Mouse (Mus musculus): ENCODE measurements at regions not wholly inside any gene's neighbourhood (a gene's known extent, or its start where the extent isn't known, plus 50 kb on each side); places are given as distances from the start of the nearest gene placed in this dataset.

GRCm38 (mm10) chr9:117907895-117908424 is 132.3 kb upstream of the Azi2 start:
- TF ChIP-seq POLR2A (IDR thresholded peaks at IDR 0.05; ENCODE audit: low read depth, low read length) (no peak), CTCF (IDR thresholded peaks at IDR 0.05; ENCODE audit: borderline replicate concordance, insufficient read depth, low read length) (no peak)

Data from embryonic fibroblast, embryonic 13.5 days (primary cell).